Mouse (Mus musculus) ZHBTc4 (cell line): ENCODE data around the gene Cnpy1.

Experiments
- DNase-seq: peaks from one replicate; pipeline ENCODE4 v3.0.0-alpha.2; 2011; ENCODE audit warnings: low read depth, low spot score

Cnpy1 gene

GRCm38 (mm10) chr5:28245574-28245973, at the start of gene Cnpy1:
Gene Cnpy1, minus strand, starts transcription at chr5:28245806.
- no peak for DNase-seq

GRCm38 (mm10) chr5:28293990-28294389, 48.4 kb upstream of the Cnpy1 start:
- peak; percentile 82 for DNase-seq

GRCm38 (mm10) chr5:28292281-28292680, 46.7 kb upstream of the Cnpy1 start:
- DNase-seq = no peak

- no peak for DNase-seq
These were observed 45.7 kb upstream of the Cnpy1 start for GRCm38 (mm10) chr5:28291118-28291850.

- no peak for DNase-seq
These were observed 45.0 kb upstream of the Cnpy1 start for GRCm38 (mm10) chr5:28290630-28291029.

- DNase-seq = no peak
These were observed 43.5 kb upstream of the Cnpy1 start for GRCm38 (mm10) chr5:28289111-28289510.

- no peak for DNase-seq
These were observed 31.7 kb upstream of the Cnpy1 start for GRCm38 (mm10) chr5:28277279-28277678.

GRCm38 (mm10) chr5:28272836-28273235, 27.2 kb upstream of the Cnpy1 start:
- no peak for DNase-seq

- peak; percentile 53 for DNase-seq
These were observed 23.9 kb upstream of the Cnpy1 start for GRCm38 (mm10) chr5:28269469-28269991.

GRCm38 (mm10) chr5:28267576-28267975, 22.0 kb upstream of the Cnpy1 start:
- DNase-seq = no peak

- no peak for DNase-seq
These were observed 20.0 kb upstream of the Cnpy1 start for GRCm38 (mm10) chr5:28265653-28266052.

- DNase-seq = no peak
These were observed 18.2 kb upstream of the Cnpy1 start for GRCm38 (mm10) chr5:28263852-28264251.

GRCm38 (mm10) chr5:28262070-28262469, 16.5 kb upstream of the Cnpy1 start:
- no peak for DNase-seq

GRCm38 (mm10) chr5:28259939-28260338, 14.3 kb upstream of the Cnpy1 start:
- no peak for DNase-seq

GRCm38 (mm10) chr5:28259385-28259784, 13.8 kb upstream of the Cnpy1 start:
- no peak for DNase-seq

- DNase-seq = no peak
These were observed 12.2 kb upstream of the Cnpy1 start for GRCm38 (mm10) chr5:28257816-28258215.

- DNase-seq = no peak
These were observed 7.4 kb upstream of the Cnpy1 start for GRCm38 (mm10) chr5:28252999-28253398.

GRCm38 (mm10) chr5:28252260-28252659, 6.7 kb upstream of the Cnpy1 start:
- DNase-seq = no peak

- no peak for DNase-seq
These were observed 5.7 kb upstream of the Cnpy1 start for GRCm38 (mm10) chr5:28251211-28251764.

GRCm38 (mm10) chr5:28250479-28250878, 4.9 kb upstream of the Cnpy1 start:
- no peak for DNase-seq

GRCm38 (mm10) chr5:28245121-28245520, 485 bp downstream of the Cnpy1 start:
- peak; percentile 28 for DNase-seq

- no peak for DNase-seq
These were observed 2.0 kb downstream of the Cnpy1 start for GRCm38 (mm10) chr5:28243501-28244177.

GRCm38 (mm10) chr5:28241423-28241822, 4.2 kb downstream of the Cnpy1 start:
- no peak for DNase-seq
